Mouse (Mus musculus) natural killer cell, adult 2 months (primary cell): ENCODE measurements around the gene Nell1.

Source experiments
- DNase-seq, 2 experiments: peaks; one replicate each; pipeline ENCODE4 v3.0.0; 2022; ENCODE audit warnings: low spot score in 2 of 2

Nell1 gene

GRCm38 (mm10) chr7:50260016-50260415 is 285.4 kb downstream of the Nell1 start:
- DNase-seq: no peak

DNA sequence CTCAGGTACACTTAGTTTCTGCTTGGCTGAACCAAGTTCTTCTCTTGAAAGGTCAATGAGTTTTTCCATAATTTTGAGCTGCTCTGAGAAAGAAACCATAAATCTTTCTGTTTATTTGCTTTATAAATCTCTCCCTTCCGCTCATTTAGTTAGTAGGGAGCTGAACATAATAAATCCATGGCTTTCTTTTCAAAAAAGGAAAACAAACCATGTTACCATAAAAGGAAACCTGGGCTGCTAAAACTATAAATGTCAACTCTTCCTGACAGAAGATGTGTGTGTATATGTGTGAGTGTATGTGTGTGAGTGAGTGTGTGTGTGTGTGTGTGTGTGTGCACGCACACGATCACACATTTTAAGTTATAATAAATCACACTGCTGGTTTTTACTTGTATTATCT is 320.8 kb downstream of the Nell1 start:
- no peak for DNase-seq

DNA sequence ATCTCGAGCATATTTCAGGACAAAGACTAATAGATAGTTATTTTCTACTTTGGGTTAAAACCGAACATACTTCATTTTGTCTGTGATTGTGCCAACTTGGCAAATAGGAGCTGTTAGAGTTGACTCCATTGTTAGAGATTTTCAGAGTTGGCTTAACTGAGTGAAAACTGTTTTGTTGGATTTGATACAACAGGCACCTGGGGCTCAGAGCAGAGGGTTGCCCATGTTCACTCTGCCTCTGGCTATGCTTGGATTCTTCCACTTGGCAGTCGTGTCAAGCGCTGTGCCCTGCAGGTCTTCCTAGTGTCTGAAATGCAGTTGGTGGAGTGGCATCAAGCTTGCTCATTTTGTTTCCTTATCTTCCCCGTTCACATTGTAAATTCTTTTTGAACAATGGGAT is 363.6 kb downstream of the Nell1 start:
- no peak for DNase-seq

DNA sequence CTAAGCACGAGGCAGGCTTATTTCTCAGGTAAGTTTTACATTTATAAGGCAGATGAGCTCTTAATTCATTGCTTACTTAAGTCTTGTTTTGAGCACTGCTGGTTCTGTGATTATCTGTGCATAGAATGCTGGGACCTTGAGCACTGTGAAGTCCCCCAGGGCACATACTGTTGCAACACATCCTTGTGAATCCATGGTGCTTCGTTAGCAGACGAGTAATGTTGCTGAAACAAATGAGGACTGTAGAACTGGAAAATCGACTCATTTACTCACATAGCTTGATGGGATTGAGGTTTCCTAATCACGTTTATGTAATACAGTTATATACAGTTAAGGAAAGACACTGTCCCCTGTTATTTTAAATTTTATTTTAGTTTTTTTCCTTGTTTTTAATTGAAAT is 364.1 kb downstream of the Nell1 start:
- DNase-seq: no peak

DNA sequence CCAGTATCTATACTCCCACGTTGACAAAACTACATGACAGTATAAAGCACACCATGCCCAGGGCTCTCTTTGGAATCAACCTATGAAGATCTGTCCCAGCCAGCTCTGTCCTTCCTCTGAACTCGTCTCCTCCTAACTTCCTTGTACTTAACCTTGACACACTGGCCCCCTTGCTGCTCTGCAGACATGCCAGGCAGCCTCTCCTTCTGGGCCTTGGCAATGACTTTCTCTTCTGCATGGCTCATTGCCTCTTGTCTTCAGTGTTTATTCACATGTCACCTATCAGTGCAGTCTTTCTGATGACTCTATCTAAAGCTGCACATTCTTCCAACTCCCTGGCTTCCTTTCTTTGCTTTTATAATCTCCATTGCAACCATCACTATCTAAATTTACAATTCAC is 376.9 kb downstream of the Nell1 start:
- DNase-seq: no peak

GRCm38 (mm10) chr7:50357213-50357612 is 382.5 kb downstream of the Nell1 start:
- no peak for DNase-seq

- DNase-seq: no peak
Measured at GRCm38 (mm10) chr7:50362039-50362438, 387.4 kb downstream of the Nell1 start.

DNA sequence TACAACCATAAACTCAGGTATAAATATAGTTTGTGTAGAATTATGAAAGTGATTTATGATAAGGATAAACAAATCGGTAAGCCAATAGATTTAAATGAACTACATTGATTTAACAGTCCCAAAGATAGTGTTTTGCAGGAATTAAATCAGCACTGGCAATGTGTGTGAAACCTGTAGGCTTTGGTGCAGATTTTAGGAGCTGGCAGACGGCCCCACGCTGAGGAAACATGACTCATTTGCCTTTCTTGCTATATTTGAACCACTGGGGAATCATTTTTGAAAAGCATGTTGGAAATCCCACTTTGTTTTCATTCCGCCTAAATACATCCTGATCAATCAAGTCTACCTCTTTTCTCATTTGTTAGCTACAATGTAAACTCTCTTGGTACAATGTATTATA is 400.2 kb downstream of the Nell1 start:
- no peak for DNase-seq

GRCm38 (mm10) chr7:50410421-50410820 is 435.8 kb downstream of the Nell1 start:
- no peak for DNase-seq

DNA sequence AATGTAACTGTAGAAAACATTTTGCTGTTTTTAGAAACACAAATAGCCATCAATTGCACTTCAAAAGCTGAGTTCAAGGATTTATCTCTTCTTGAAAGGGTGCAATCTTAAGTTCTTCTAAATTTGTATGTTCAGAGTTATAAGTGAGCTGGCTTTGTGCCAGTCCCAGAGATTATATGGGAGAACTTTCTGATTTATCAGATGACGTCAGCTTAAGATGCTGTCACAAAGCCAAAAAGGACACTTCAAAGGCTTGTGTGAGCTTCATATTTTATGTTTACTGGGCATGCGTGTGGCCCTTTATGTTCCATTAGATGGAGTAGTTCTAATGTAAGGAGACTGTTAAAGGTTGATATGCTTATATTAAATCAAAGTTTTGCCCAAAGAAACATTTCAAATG is 445.3 kb downstream of the Nell1 start:
- no peak for DNase-seq

- no peak for DNase-seq
Measured at GRCm38 (mm10) chr7:50422422-50423195, 447.9 kb downstream of the Nell1 start.

DNA sequence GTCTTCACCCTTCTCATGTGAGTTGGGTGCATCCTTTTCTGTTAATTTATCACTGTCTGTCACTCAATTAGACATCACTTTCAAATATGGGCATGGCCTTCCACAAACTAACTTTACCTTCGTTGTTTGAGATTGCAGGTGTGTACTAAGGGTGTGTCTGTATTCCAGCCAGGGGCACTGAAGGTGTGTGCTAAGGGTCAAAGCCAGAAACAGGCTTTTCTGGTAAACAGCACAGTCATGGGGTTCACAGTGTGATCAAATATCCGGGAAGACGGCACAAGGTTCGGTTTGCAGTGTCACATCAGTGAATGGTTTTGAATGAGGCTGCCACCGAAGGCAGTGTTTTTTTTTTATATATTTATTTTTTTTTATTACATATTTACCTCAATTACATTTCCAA is 455.1 kb downstream of the Nell1 start:
- DNase-seq: no peak

- no peak for DNase-seq
Measured at GRCm38 (mm10) chr7:50441237-50441636, 466.6 kb downstream of the Nell1 start.

DNA sequence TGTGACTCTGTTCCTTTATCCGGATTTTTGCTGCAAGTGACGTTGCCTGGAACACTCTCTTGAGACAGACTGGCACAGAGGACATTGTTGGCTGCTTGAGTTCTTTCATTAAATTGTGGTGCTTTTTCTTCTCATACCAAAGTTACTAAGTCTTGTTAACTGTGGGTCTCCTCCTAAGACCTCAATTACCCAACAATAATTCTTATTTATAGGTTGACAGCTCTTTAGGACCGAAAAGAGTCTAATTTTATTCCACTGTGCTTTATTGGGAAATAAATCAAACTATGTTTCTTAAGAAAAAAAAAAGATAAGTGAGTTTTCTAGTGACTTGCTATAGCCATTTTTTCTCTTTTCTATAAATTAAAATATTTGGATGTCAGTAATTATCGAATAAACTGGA is 472.7 kb downstream of the Nell1 start:
- DNase-seq: no peak

DNA sequence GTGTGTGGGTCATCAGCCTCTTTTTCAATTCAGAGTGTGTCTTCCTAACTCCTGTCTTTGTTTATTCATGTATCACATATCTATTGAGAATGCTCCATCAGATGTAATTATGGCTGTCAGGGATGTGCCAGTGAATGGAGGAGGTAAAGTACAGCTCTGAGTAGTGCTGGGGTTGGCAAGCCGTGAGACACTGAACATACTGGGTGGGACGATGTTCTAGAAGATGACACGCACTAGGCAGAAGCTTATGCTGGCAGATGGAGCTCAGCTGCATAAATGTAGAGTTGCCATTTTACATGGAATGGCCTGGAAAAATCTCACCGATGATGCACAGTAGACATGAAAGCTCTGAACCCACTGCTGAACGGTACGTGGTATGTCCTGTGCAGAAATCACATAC is 493.1 kb downstream of the Nell1 start:
- DNase-seq: no peak

GRCm38 (mm10) chr7:50470555-50470954 is 495.9 kb downstream of the Nell1 start:
- no peak for DNase-seq

- no peak for DNase-seq
Measured at GRCm38 (mm10) chr7:50482011-50482410, 507.3 kb downstream of the Nell1 start.

- DNase-seq: no peak
Measured at GRCm38 (mm10) chr7:50485304-50485703, 510.6 kb downstream of the Nell1 start.

GRCm38 (mm10) chr7:50486884-50487420 is 512.3 kb downstream of the Nell1 start:
- no peak for DNase-seq

- DNase-seq: no peak
Measured at GRCm38 (mm10) chr7:50501562-50501961, 526.9 kb downstream of the Nell1 start.

GRCm38 (mm10) chr7:50507047-50507446 is 532.4 kb downstream of the Nell1 start:
- DNase-seq: no peak

- DNase-seq: no peak
Measured at GRCm38 (mm10) chr7:50514830-50515229, 540.2 kb downstream of the Nell1 start.

DNA sequence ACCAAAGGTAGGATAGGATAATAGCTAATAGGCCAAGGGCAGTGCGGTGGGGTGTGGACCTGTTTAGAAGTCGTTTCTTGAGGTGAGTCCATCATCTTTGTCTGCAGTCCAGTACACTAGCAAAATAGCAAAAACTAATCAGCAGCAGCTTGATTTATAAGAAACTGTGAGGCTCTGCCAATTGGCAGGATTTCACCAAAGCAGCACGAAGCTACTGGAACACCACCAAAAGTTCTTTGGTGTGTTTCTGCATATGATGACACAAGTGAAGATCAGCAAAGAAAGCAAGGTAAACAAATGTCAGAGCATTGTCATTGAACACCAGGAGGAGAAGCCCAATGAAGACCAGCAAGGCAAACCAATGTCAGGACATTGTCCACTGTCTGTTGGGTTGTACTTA is 542.0 kb downstream of the Nell1 start:
- DNase-seq: no peak

- DNase-seq: no peak
Measured at GRCm38 (mm10) chr7:50543373-50543772, 568.7 kb downstream of the Nell1 start.
